Mouse (Mus musculus) hindbrain, embryonic 11.5 days (tissue): ENCODE measurements around the gene Chd3. TPM values are rescaled to one million over a fixed set of nuclear protein-coding genes. Genes with fewer than 3 reads are reported as not detected.

ENCODE experiments used
- ATAC-seq: fragments of 200-750 bp; cut with Nextera tagmentation; 2 replicates; pipeline ENCODE4 v1.8.0; 2017; ENCODE audit warnings: mild to moderate bottlenecking, moderate TSS enrichment, moderate library complexity; ENCODE audit not compliant: low FRiP score
- DNase-seq: peaks from one replicate; pipeline ENCODE4 v3.0.0-alpha.2; 2015; ENCODE audit warnings: low spot score
- H3K27ac ChIP-seq: fragments of 300-500 bp; sonication (generic); 2 replicates; pipeline ENCODE4 v1.5.1; 2014; ENCODE audit warnings: mild to moderate bottlenecking, low read depth, low read length
- H3K27me3 ChIP-seq: fragments of 300-500 bp; sonication (generic); 2 replicates; pipeline ENCODE4 v1.6.1; 2014; ENCODE audit warnings: mild to moderate bottlenecking, low read length, moderate library complexity, mixed read lengths; ENCODE audit not compliant: control insufficient read depth, insufficient read depth
- H3K36me3 ChIP-seq: fragments of 300-500 bp; sonication (generic); 2 replicates; pipeline ENCODE4 v1.6.1; 2014; ENCODE audit warnings: mild to moderate bottlenecking, low read length, moderate library complexity, mixed read lengths; ENCODE audit not compliant: control insufficient read depth, insufficient read depth
- H3K4me1 ChIP-seq: fragments of 300-500 bp; sonication (generic); replicated peaks from 2 replicates; pipeline ENCODE4 v1.6.1; 2014; ENCODE audit warnings: low read length, mixed read lengths; ENCODE audit not compliant: control insufficient read depth, insufficient read depth
- H3K4me2 ChIP-seq: fragments of 300-500 bp; sonication (generic); replicated peaks from 2 replicates; pipeline ENCODE4 v1.6.1; 2014; ENCODE audit warnings: mild to moderate bottlenecking, low read depth, low read length
- H3K4me3 ChIP-seq: fragments of 300-500 bp; sonication (generic); 2 replicates; pipeline ENCODE4 v1.5.1; 2014; ENCODE audit warnings: low read depth, low read length
- H3K9ac ChIP-seq: fragments of 300-500 bp; sonication (generic); 2 replicates; pipeline ENCODE4 v1.6.1; 2014; ENCODE audit warnings: low read depth, low read length
- H3K9me3 ChIP-seq: fragments of 300-500 bp; sonication (generic); 2 replicates; pipeline ENCODE4 v1.6.1; 2016; ENCODE audit warnings: low read length; ENCODE audit not compliant: control insufficient read depth
- WGBS: fragments of 180-500 bp; shearing (Covaris S2); extraction: QIAGEN DNeasy Blood & Tissue Kit; methylation state at CpG from one replicate; pipeline ENCODE4 v1.1.7; 2014; 5-methylcytosine and 5-hydroxymethylcytosine counted together
- polyA plus RNA-seq: library from polyadenylated mRNA; unstranded; fragments of >200 nt; fragmentation: Nextera tagmentation; extraction: Ambion mirVana; gene quantifications from 2 replicates; pipeline ENCODE4 v1.2.1, GENCODE M21; 2014

Chd3 gene
- polyA plus RNA-seq, 1 experiment from 2014 or later = 57.1 TPM

- ATAC-seq = no peak
- 24% methylated on average over 12 of the region's 12 CpGs for WGBS
- H3K36me3 ChIP-seq = no peaks in the 10 kb centered on the region
- peak overlapping the region; percentile 20; the same call in 1 of the 2 replicates for H3K4me3 ChIP-seq
- no peaks in the 10 kb centered on the region for H3K27me3 ChIP-seq
- peak overlapping the region; percentile 32 for H3K4me2 ChIP-seq
- H3K9ac ChIP-seq = peak overlapping the region; percentile 8; the same call in 1 of the 2 replicates
- peaks cover 14% of the 10 kb centered on the region for H3K4me1 ChIP-seq
- peak overlapping the region; percentile 75 for H3K27ac ChIP-seq
- no peaks in the 10 kb centered on the region for H3K9me3 ChIP-seq
- DNase-seq = no peak
These were observed 2.4 kb upstream of the Chd3 start for GRCm38 (mm10) chr11:69371601-69372000.

- Histone ChIP-seq H3K4me3 (peak overlapping the region; percentile 20), H3K4me1 (peaks cover 19% of the 10 kb centered on the region), H3K27me3 (no peaks in the 10 kb centered on the region), H3K4me2 (peak overlapping the region; percentile 32), H3K27ac (peak overlapping the region; percentile 75), H3K9ac (peak overlapping the region; percentile 12; the same call in 1 of the 2 replicates), H3K9me3 (no peaks in the 10 kb centered on the region), H3K36me3 (no peaks in the 10 kb centered on the region)
- ATAC-seq (no peak), DNase-seq (no peak)
- WGBS = 14% methylated on average over 9 of the region's 9 CpGs
These were observed 1.6 kb upstream of the Chd3 start for GRCm38 (mm10) chr11:69370817-69371215.

GRCm38 (mm10) chr11:69369990-69370816 is 997 bp upstream of the Chd3 start:
- no peak for ATAC-seq
- H3K9ac ChIP-seq = peak overlapping the region; percentile 100; the same call in 1 of the 2 replicates
- no peak for DNase-seq
- no peaks in the 10 kb centered on the region for H3K27me3 ChIP-seq
- H3K9me3 ChIP-seq = no peaks in the 10 kb centered on the region
- no peaks in the 10 kb centered on the region for H3K36me3 ChIP-seq
- H3K4me3 ChIP-seq = peak overlapping the region; percentile 95
- peak overlapping the region; percentile 100 for H3K27ac ChIP-seq
- peak overlapping the region; percentile 84 for H3K4me2 ChIP-seq
- WGBS = 28% methylated on average over 2 of the region's 2 CpGs
- peaks cover 24% of the 10 kb centered on the region for H3K4me1 ChIP-seq

- peak overlapping the region; percentile 100 for H3K27ac ChIP-seq
- peak overlapping the region; percentile 95 for H3K4me3 ChIP-seq
- WGBS = 0% methylated on average over 36 of the region's 106 CpGs
- peak overlapping the region; percentile 100 for H3K9ac ChIP-seq
- peak; percentile 75 for DNase-seq
- no peaks in the 10 kb centered on the region for H3K27me3 ChIP-seq
- no peaks in the 10 kb centered on the region for H3K36me3 ChIP-seq
- peak overlapping the region; percentile 84 for H3K4me2 ChIP-seq
- no peaks in the 10 kb centered on the region for H3K9me3 ChIP-seq
- ATAC-seq = peak; percentile 44
- H3K4me1 ChIP-seq = peaks cover 30% of the 10 kb centered on the region
These were observed 621 bp downstream of the Chd3 start for GRCm38 (mm10) chr11:69368356-69369214.

GRCm38 (mm10) chr11:69367616-69368355 is 1.4 kb downstream of the Chd3 start:
- Histone ChIP-seq H3K36me3 (no peaks in the 10 kb centered on the region), H3K4me2 (peak overlapping the region; percentile 84), H3K27ac (peak overlapping the region; percentile 100), H3K27me3 (no peaks in the 10 kb centered on the region), H3K9ac (peak overlapping the region; percentile 100), H3K4me3 (peak overlapping the region; percentile 95), H3K4me1 (peaks cover 30% of the 10 kb centered on the region), H3K9me3 (no peaks in the 10 kb centered on the region)
- WGBS = under 1% methylated on average over 22 of the region's 22 CpGs
- ATAC-seq (peak; percentile 58), DNase-seq (no peak)

- DNase-seq (peak; percentile 68), ATAC-seq (no peak)
- no peaks in the 10 kb centered on the region for H3K27me3 ChIP-seq
- H3K4me1 ChIP-seq = peaks cover 29% of the 10 kb centered on the region
- no peaks in the 10 kb centered on the region for H3K9me3 ChIP-seq
- peak overlapping the region; percentile 100 for H3K27ac ChIP-seq
- no peaks in the 10 kb centered on the region for H3K36me3 ChIP-seq
- under 1% methylated on average over 22 of the region's 22 CpGs for WGBS
- H3K4me2 ChIP-seq = peak overlapping the region; percentile 84
- H3K9ac ChIP-seq = peak overlapping the region; percentile 100
- H3K4me3 ChIP-seq = peak overlapping the region; percentile 95
These were observed 2.2 kb downstream of the Chd3 start for GRCm38 (mm10) chr11:69366855-69367615.

- peak; percentile 90 for DNase-seq
- 1% methylated on average over 26 of the region's 26 CpGs for WGBS
- H3K4me1 ChIP-seq = peaks cover 22% of the 10 kb centered on the region
- no peaks in the 10 kb centered on the region for H3K27me3 ChIP-seq
- H3K9me3 ChIP-seq = no peaks in the 10 kb centered on the region
- H3K36me3 ChIP-seq = no peaks in the 10 kb centered on the region
- H3K4me2 ChIP-seq = peak overlapping the region; percentile 84
- ATAC-seq = peak; percentile 75
- H3K27ac ChIP-seq = peak overlapping the region; percentile 100
- H3K9ac ChIP-seq = peak overlapping the region; percentile 57
- peak overlapping the region; percentile 95 for H3K4me3 ChIP-seq
These were observed 2.9 kb downstream of the Chd3 start for GRCm38 (mm10) chr11:69366157-69366854.
